9 mouse cellular contexts compared by ENCODE assay signal in genomic region chr9:21840115-21840787, GRCm38 (mm10). TPM values are rescaled to one million over a fixed set of nuclear protein-coding genes. Genes with fewer than 3 reads are reported as not detected.
DNase-seq lines count a peak whose midpoint lies in the region; ATAC-seq lines count a peak whose summit lies in the region.
"Had no signal": no experiment of that assay in that cellular context is flagged by ENCODE, and none has a peak within 500 bp of the region (broad histone marks: within the 10 kb centered on the region; RNA-seq: fewer than 3 reads in every experiment).

No protein-coding gene starts in this region.

- peak; percentile 95 for DNase-seq in heart, adult 11 months
- no peak for DNase-seq in heart, adult 8-10 months (ENCODE audit: low spot score)
- peak; percentile 69 for DNase-seq in 3T3-L1 (ENCODE audit: low read depth, low spot score)
- peak; percentile 60 for DNase-seq in R1 (ENCODE audit: low read depth, low spot score)
- peak; percentile 72 to 77 for DNase-seq in kidney, postnatal 4 days
- no peak for DNase-seq in urinary bladder, postnatal 10 days (ENCODE audit: low spot score)

- H3K36me3 ChIP-seq in midbrain, embryonic 15.5 days (replicated peaks), result no peaks in the 10 kb centered on the region

- no peak overlapping the region for H3K27ac ChIP-seq in midbrain, embryonic 15.5 days

- H3K9me3 ChIP-seq in midbrain, embryonic 15.5 days, result no peaks in the 10 kb centered on the region

- no peaks in the 10 kb centered on the region for H3K4me1 ChIP-seq in midbrain, embryonic 15.5 days

- 0 out of 2 replicates have a peak, but pooled peaks have one; percentile 35 for ATAC-seq in erythroid progenitor cell, adult 5-6 weeks (replicated peaks; ENCODE audit: low FRiP score, poor library complexity, severe bottlenecking)
- ATAC-seq in midbrain, embryonic 15.5 days (replicated peaks), result peak; percentile 71

- H3K4me3 ChIP-seq in midbrain, embryonic 15.5 days, result no peak overlapping the region

- WGBS in midbrain, embryonic 15.5 days, result 60% methylated on average over 8 of the region's 8 CpGs

- H3K27me3 ChIP-seq in midbrain, embryonic 15.5 days (replicated peaks), result no peaks in the 10 kb centered on the region

- H3K9ac ChIP-seq in midbrain, embryonic 15.5 days, result no peak overlapping the region

- no peak overlapping the region for H3K4me2 ChIP-seq in midbrain, embryonic 15.5 days

RNA-seq across cellular contexts. Expression of gene Angptl8, which starts 4.9 kb away (rescaled TPM):
- total RNA-seq in heart, adult 8-10 months (2022), result under 1 TPM in 1 of 4 experiments, not detected in 3; 0.38 TPM
- not detected in 2 replicates for total RNA-seq in erythroid progenitor cell, adult 5-6 weeks (2015; ENCODE audit: low replicate concordance)
- total RNA-seq in erythroid progenitor cell, adult 5-6 weeks (2017; ENCODE audit: low replicate concordance), result not detected in 2 replicates
- polyA plus RNA-seq in midbrain, embryonic 15.5 days (2015; fragmentation: Nextera tagmentation; extraction: Ambion mirVana), result 0.61 and 0.74 TPM in 2 replicates
- total RNA-seq: layer of hippocampus, postnatal 25 days had no signal

RNA-seq across cellular contexts. Expression of gene Dock6, which starts 12.2 kb away (rescaled TPM):
- 10 to 100 TPM; 27.3 to 35.7 (median 30.7) TPM for total RNA-seq in heart, adult 8-10 months (2022)
- total RNA-seq in erythroid progenitor cell, adult 5-6 weeks (2015; ENCODE audit: low replicate concordance), result 2.9 TPM in 1 of 2 replicates, not detected in the other
- total RNA-seq in erythroid progenitor cell, adult 5-6 weeks (2017; ENCODE audit: low replicate concordance), result 0.26 TPM in 1 of 2 replicates, not detected in the other
- 19.2 and 20.4 TPM in 2 replicates for polyA plus RNA-seq in midbrain, embryonic 15.5 days (2015; fragmentation: Nextera tagmentation; extraction: Ambion mirVana)

RNA-seq across cellular contexts. Expression of gene Kank2, which starts 41.7 kb away (rescaled TPM):
- 10 to 100 TPM; 64.2 to 67.2 (median 65.6) TPM for total RNA-seq in heart, adult 8-10 months (2022)
- total RNA-seq in erythroid progenitor cell, adult 5-6 weeks (2015; ENCODE audit: low replicate concordance), result not detected in 2 replicates
- 0.51 TPM in 1 of 2 replicates, not detected in the other for total RNA-seq in erythroid progenitor cell, adult 5-6 weeks (2017; ENCODE audit: low replicate concordance)
- 5.8 TPM in 2 replicates for polyA plus RNA-seq in midbrain, embryonic 15.5 days (2015; fragmentation: Nextera tagmentation; extraction: Ambion mirVana)

Comparison
In these comparisons a context has a peak if more than half of its experiments do, and no peak if none do; other contexts are left out.
1. DNase-seq: peak in heart, adult 11 months (single experiment), 3T3-L1 (single experiment), R1 (single experiment) and kidney, postnatal 4 days (2 of 2); none in heart, adult 8-10 months (single experiment) and urinary bladder, postnatal 10 days (single experiment).
2. RNA of gene Dock6, which starts 12.2 kb away (total RNA-seq): 27.3 to 35.7 TPM in heart, adult 8-10 months; 0.26 to 2.9 TPM in erythroid progenitor cell, adult 5-6 weeks; every median in the first group is over 4 times any median in the second.
3. RNA of gene Kank2, which starts 41.7 kb away (total RNA-seq): 64.2 to 67.2 TPM in heart, adult 8-10 months; 0.51 TPM in erythroid progenitor cell, adult 5-6 weeks; every median in the first group is over 10 times any median in the second.